Mouse (Mus musculus) hindbrain, embryonic 13.5 days (tissue): ENCODE measurements around the gene Asb18. TPM values are rescaled to one million over a fixed set of nuclear protein-coding genes. Genes with fewer than 3 reads are reported as not detected.
A peak's percentile ranks its signal among the peaks of the same experiment; 100 is the strongest.

Source experiments
- ATAC-seq: fragments of 200-750 bp; cut with Nextera tagmentation; 2 replicates; pipeline ENCODE4 v1.8.0; 2017; ENCODE audit warnings: moderate TSS enrichment; ENCODE audit not compliant: low FRiP score
- H3K27ac ChIP-seq: fragments of 300-500 bp; sonication (generic); 2 replicates; pipeline ENCODE4 v1.5.1; 2015; ENCODE audit warnings: inconsistent platforms, mild to moderate bottlenecking, moderate library complexity
- H3K27me3 ChIP-seq: fragments of 300-500 bp; sonication (generic); 2 replicates; pipeline ENCODE4 v1.6.1; 2015; ENCODE audit warnings: mild to moderate bottlenecking, inconsistent platforms
- H3K36me3 ChIP-seq: fragments of 300-500 bp; sonication (generic); 2 replicates; pipeline ENCODE4 v1.6.1; 2015; ENCODE audit warnings: mild to moderate bottlenecking, inconsistent platforms
- H3K4me1 ChIP-seq: fragments of 300-500 bp; sonication (generic); replicated peaks from 2 replicates; pipeline ENCODE4 v1.6.1; 2015; ENCODE audit warnings: inconsistent platforms
- H3K4me2 ChIP-seq: fragments of 300-500 bp; sonication (generic); 2 replicates; pipeline ENCODE4 v1.6.1; 2015; ENCODE audit warnings: inconsistent platforms, mild to moderate bottlenecking, moderate library complexity
- H3K4me3 ChIP-seq: fragments of 300-500 bp; sonication (generic); 2 replicates; pipeline ENCODE4 v1.5.1; 2015; ENCODE audit warnings: mild to moderate bottlenecking, inconsistent platforms
- H3K9ac ChIP-seq: fragments of 300-500 bp; sonication (generic); 2 replicates; pipeline ENCODE4 v1.6.1; 2015; ENCODE audit warnings: mild to moderate bottlenecking, inconsistent platforms
- H3K9me3 ChIP-seq: fragments of 300-500 bp; sonication (generic); 2 replicates; pipeline ENCODE4 v1.6.1; 2016; ENCODE audit warnings: inconsistent platforms
- WGBS: fragments of 180-500 bp; shearing (Covaris S2); methylation state at CpG from one replicate; pipeline ENCODE4 v1.1.7; 2015; 5-methylcytosine and 5-hydroxymethylcytosine counted together
- polyA plus RNA-seq: library from polyadenylated mRNA; unstranded; fragments of >200 nt; fragmentation: Nextera tagmentation; extraction: Ambion mirVana; gene quantifications from 2 replicates; pipeline ENCODE4 v1.2.1, GENCODE M21; 2015

Gene Asb18
- polyA plus RNA-seq, 1 experiment from 2014 or later, result 0.60 TPM

DNA sequence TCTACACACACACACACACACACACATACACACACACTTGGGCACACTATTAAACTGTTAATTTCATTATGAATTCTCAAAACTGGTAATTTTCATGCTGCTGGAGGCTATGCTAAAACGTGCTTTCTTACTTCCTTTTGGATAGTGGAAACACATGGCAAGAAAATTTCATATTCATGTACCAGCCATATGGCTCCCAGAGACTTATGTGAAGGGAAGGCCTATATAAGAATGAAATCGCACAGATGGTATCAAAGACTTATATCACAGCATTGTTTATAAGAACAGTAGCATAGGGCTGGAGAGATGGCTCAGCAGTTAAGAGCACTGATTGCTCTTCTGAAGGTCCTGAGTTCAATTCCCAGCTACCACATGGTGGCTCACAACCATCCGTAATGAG, 2.3 kb downstream of the Asb18 start:
- no peaks in the 10 kb centered on the region for H3K36me3 ChIP-seq
- H3K9ac ChIP-seq, result no peak overlapping the region
- H3K27me3 ChIP-seq, result 0 out of 2 replicates have a peak, but pooled peaks cover 4% of the 10 kb centered on the region
- H3K4me2 ChIP-seq, result no peak overlapping the region
- peaks cover 10% of the 10 kb centered on the region for H3K4me1 ChIP-seq
- H3K9me3 ChIP-seq, result no peaks in the 10 kb centered on the region
- no peak overlapping the region for H3K4me3 ChIP-seq
- H3K27ac ChIP-seq, result no peak overlapping the region
- WGBS, result 84% methylated on average over 3 of the region's 3 CpGs
- ATAC-seq, result no peak

- 97% methylated on average over 1 of the region's 1 CpGs for WGBS
- Histone ChIP-seq H3K9ac (no peak overlapping the region), H3K4me1 (peaks cover 15% of the 10 kb centered on the region; the same call in 1 of the 2 replicates), H3K27me3 (0 out of 2 replicates have a peak, but pooled peaks cover 4% of the 10 kb centered on the region), H3K36me3 (no peaks in the 10 kb centered on the region), H3K27ac (no peak overlapping the region), H3K9me3 (no peaks in the 10 kb centered on the region), H3K4me3 (no peak overlapping the region), H3K4me2 (no peak overlapping the region)
- no peak for ATAC-seq
Measured at GRCm38 (mm10) chr1:90010077-90010476, 4.4 kb downstream of the Asb18 start.

DNA sequence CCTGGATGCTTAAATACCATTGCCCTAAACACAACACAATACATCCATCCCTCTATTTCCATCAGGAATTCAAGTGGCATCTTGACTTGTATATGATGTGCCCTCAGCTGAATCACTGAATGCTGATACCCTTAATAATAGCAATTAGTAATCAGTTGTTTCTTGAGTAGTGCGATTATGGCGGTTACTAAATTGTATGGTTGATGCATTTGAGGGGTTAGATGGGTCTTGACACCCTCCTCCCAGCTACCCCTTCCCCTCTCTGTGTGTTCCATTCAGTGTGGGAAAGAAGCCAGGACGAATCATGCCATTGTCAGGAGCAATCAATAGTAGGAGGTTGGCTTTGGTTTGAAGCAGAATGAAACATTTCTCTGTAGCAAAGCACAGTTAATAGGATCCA, 5.3 kb downstream of the Asb18 start:
- H3K4me2 ChIP-seq, result no peak overlapping the region
- no peaks in the 10 kb centered on the region for H3K9me3 ChIP-seq
- no peak for ATAC-seq
- peaks cover 15% of the 10 kb centered on the region; the same call in 1 of the 2 replicates for H3K4me1 ChIP-seq
- H3K4me3 ChIP-seq, result no peak overlapping the region
- no peak overlapping the region for H3K9ac ChIP-seq
- H3K27ac ChIP-seq, result no peak overlapping the region
- WGBS, result 72% methylated on average over 3 of the region's 3 CpGs
- 0 out of 2 replicates have a peak, but pooled peaks cover 4% of the 10 kb centered on the region for H3K27me3 ChIP-seq
- no peaks in the 10 kb centered on the region for H3K36me3 ChIP-seq

DNA sequence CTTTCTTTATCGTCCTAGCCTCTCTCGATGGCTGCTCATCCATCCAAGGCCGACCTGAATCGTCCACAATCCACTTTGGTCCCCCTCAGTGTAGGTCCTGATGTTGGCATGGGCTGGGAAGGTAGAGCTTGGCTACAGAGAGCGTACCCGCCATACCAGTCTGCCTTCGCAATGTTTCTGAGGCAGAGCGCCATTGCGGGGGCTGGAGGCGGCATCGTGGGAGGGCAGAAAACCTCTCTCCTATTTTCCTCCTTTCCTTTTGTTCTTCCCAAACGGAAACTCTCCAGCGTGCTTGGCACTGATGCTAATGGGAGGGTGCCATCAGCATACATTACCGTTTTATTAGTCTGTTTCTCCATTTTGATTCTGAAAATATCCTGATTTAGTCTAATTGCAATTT, 7.8 kb downstream of the Asb18 start:
- Histone ChIP-seq H3K4me2 (peak overlapping the region; percentile 2; the same call in 1 of the 2 replicates), H3K27ac (peak overlapping the region; percentile 69)
- no peak for ATAC-seq

GRCm38 (mm10) chr1:90000981-90001380, 13.5 kb downstream of the Asb18 start:
- ATAC-seq, result no peak
- 24% methylated on average over 5 of the region's 5 CpGs for WGBS

More for the DNA sequence above, 7.8 kb downstream of the Asb18 start:
- H3K4me3 ChIP-seq, result no peak overlapping the region
- H3K36me3 ChIP-seq, result no peaks in the 10 kb centered on the region
- no peaks in the 10 kb centered on the region for H3K9me3 ChIP-seq
- peaks cover 15% of the 10 kb centered on the region; the same call in 1 of the 2 replicates for H3K4me1 ChIP-seq
- WGBS, result 63% methylated on average over 14 of the region's 14 CpGs
- H3K27me3 ChIP-seq, result 0 out of 2 replicates have a peak, but pooled peaks cover 4% of the 10 kb centered on the region
- H3K9ac ChIP-seq, result no peak overlapping the region

GRCm38 (mm10) chr1:89999858-90000257, 14.6 kb downstream of the Asb18 start:
- H3K9ac ChIP-seq, result no peak overlapping the region
- ATAC-seq, result no peak
- H3K27ac ChIP-seq, result no peak overlapping the region
- 95% methylated on average over 3 of the region's 3 CpGs for WGBS
- no peak overlapping the region for H3K4me3 ChIP-seq
- H3K9me3 ChIP-seq, result no peaks in the 10 kb centered on the region
- peaks cover 12% of the 10 kb centered on the region for H3K27me3 ChIP-seq
- H3K4me1 ChIP-seq, result no peaks in the 10 kb centered on the region; the same call in 1 of the 2 replicates
- H3K36me3 ChIP-seq, result no peaks in the 10 kb centered on the region
- H3K4me2 ChIP-seq, result no peak overlapping the region

More at GRCm38 (mm10) chr1:90000981-90001380, 13.5 kb downstream of the Asb18 start:
- Histone ChIP-seq H3K27ac (no peak overlapping the region), H3K36me3 (no peaks in the 10 kb centered on the region), H3K4me2 (no peak overlapping the region), H3K4me3 (no peak overlapping the region), H3K9me3 (no peaks in the 10 kb centered on the region), H3K27me3 (peaks cover 3% of the 10 kb centered on the region), H3K9ac (no peak overlapping the region), H3K4me1 (no peaks in the 10 kb centered on the region; the same call in 1 of the 2 replicates)

- Histone ChIP-seq H3K36me3 (no peaks in the 10 kb centered on the region), H3K9ac (no peak overlapping the region), H3K4me3 (no peak overlapping the region), H3K27me3 (peaks cover 22% of the 10 kb centered on the region), H3K4me2 (no peak overlapping the region), H3K27ac (no peak overlapping the region), H3K9me3 (no peaks in the 10 kb centered on the region), H3K4me1 (no peaks in the 10 kb centered on the region; the same call in 1 of the 2 replicates)
- WGBS, result 51% methylated on average over 2 of the region's 2 CpGs
- ATAC-seq, result no peak
Measured at GRCm38 (mm10) chr1:89998696-89999095, 15.8 kb downstream of the Asb18 start.

- Histone ChIP-seq H3K9me3 (no peaks in the 10 kb centered on the region), H3K9ac (no peak overlapping the region), H3K4me3 (no peak overlapping the region), H3K4me2 (no peak overlapping the region), H3K4me1 (no peaks in the 10 kb centered on the region; the same call in 1 of the 2 replicates), H3K27me3 (peaks cover 29% of the 10 kb centered on the region), H3K36me3 (no peaks in the 10 kb centered on the region), H3K27ac (no peak overlapping the region)
- ATAC-seq, result no peak
- 76% methylated on average over 7 of the region's 7 CpGs for WGBS
Measured at GRCm38 (mm10) chr1:89998076-89998475, 16.4 kb downstream of the Asb18 start.

DNA sequence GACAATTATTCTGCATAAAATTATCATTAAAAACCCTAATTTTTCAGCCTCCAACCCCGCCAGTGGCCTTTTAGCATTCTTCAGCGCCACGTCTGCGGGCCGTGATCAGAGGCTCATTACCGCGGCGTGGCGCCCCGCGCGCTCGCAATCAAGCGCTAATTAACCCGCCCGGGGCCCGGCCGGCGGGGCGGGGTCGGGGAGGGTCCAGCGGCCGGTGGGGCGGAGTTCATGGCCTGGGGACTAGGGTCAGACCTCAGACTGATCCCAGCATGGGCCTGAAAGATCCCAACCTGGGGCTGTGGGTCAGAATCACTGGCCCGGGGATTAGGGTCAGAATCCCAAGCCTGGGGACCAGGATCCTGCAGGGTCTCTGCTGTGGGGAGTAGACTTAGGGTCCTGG, 22.2 kb downstream of the Asb18 start:
- H3K27ac ChIP-seq, result no peak overlapping the region
- H3K9ac ChIP-seq, result peak overlapping the region; percentile 53
- no peaks in the 10 kb centered on the region for H3K36me3 ChIP-seq
- peak overlapping the region; percentile 24 for H3K4me3 ChIP-seq
- peaks cover 57% of the 10 kb centered on the region for H3K27me3 ChIP-seq
- no peak for ATAC-seq
- H3K4me1 ChIP-seq, result peaks cover 12% of the 10 kb centered on the region
- WGBS, result under 1% methylated on average over 25 of the region's 25 CpGs
- peak overlapping the region; percentile 47 for H3K4me2 ChIP-seq
- no peaks in the 10 kb centered on the region for H3K9me3 ChIP-seq

GRCm38 (mm10) chr1:89977261-89977660, 37.2 kb downstream of the Asb18 start:
- no peak for ATAC-seq
- 91% methylated on average over 8 of the region's 8 CpGs for WGBS
- Histone ChIP-seq H3K4me2 (no peak overlapping the region), H3K4me3 (no peak overlapping the region), H3K9me3 (no peaks in the 10 kb centered on the region), H3K27ac (no peak overlapping the region), H3K36me3 (no peaks in the 10 kb centered on the region), H3K27me3 (peaks cover 3% of the 10 kb centered on the region; the same call in 1 of the 2 replicates), H3K9ac (no peak overlapping the region), H3K4me1 (no peaks in the 10 kb centered on the region)

DNA sequence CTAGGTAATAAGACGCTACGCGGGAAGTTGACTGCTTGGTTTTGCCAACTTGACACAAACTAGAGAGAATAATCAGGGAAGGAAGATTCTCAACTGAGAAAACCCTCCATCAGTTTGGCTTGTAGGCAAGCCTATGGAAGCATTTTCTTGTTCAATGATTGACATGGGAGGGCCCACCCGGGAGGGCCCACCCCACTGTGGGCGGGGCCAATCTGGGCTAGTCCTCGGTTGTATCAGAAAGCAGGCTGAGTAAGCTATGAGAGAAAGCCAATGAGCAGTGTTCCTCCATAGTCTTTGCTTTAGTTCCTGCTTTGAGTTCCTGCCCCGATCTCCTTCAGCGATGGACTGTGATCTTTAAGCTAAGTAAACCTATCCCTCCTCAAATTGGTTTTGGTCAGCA, 38.1 kb downstream of the Asb18 start:
- Histone ChIP-seq H3K9ac (no peak overlapping the region), H3K36me3 (no peaks in the 10 kb centered on the region), H3K27ac (no peak overlapping the region), H3K9me3 (no peaks in the 10 kb centered on the region), H3K4me1 (no peaks in the 10 kb centered on the region), H3K27me3 (peaks cover 12% of the 10 kb centered on the region), H3K4me3 (no peak overlapping the region), H3K4me2 (no peak overlapping the region)
- WGBS, result 78% methylated on average over 8 of the region's 8 CpGs
- no peak for ATAC-seq

- peaks cover 5% of the 10 kb centered on the region; the same call in 1 of the 2 replicates for H3K4me1 ChIP-seq
- H3K9me3 ChIP-seq, result no peaks in the 10 kb centered on the region
- H3K9ac ChIP-seq, result no peak overlapping the region
- H3K36me3 ChIP-seq, result no peaks in the 10 kb centered on the region
- no peak overlapping the region for H3K27ac ChIP-seq
- ATAC-seq, result no peak
- H3K4me3 ChIP-seq, result no peak overlapping the region
- no peak overlapping the region for H3K4me2 ChIP-seq
- WGBS, result 77% methylated on average over 8 of the region's 8 CpGs
- H3K27me3 ChIP-seq, result peaks cover 29% of the 10 kb centered on the region
Measured at GRCm38 (mm10) chr1:89974541-89974940, 39.9 kb downstream of the Asb18 start.

DNA sequence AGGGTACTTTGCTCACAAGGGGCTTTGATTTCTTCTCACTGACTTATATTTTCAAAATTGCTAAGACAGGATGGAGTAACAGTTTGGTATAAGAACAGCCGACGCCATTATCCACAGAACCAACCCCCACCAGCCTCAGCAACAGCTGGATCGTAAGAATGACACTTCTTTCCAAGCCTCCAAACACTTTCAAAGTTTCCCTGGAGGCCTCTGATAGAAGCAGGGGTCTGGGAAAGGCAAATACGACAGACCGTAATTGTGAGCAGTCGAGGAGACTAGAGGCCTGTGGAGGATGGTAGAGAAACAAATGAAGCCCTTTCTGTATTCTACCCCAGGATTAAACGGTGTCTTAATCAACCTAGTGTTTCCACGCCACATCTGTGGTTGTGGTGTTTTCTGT, 42.6 kb downstream of the Asb18 start:
- Histone ChIP-seq H3K36me3 (no peaks in the 10 kb centered on the region), H3K4me2 (no peak overlapping the region), H3K27ac (no peak overlapping the region), H3K27me3 (peaks cover 51% of the 10 kb centered on the region), H3K9me3 (no peaks in the 10 kb centered on the region), H3K4me1 (peaks cover 27% of the 10 kb centered on the region), H3K4me3 (no peak overlapping the region), H3K9ac (no peak overlapping the region)
- 70% methylated on average over 8 of the region's 8 CpGs for WGBS
- no peak for ATAC-seq
